Mouse (Mus musculus) stomach, embryonic 15.5 days (tissue): ENCODE measurements around the gene Krtap11-1. TPM values are rescaled to one million over a fixed set of nuclear protein-coding genes. Genes with fewer than 3 reads are reported as not detected.

Source experiments
- ATAC-seq: fragments of 200-750 bp; cut with Nextera tagmentation; 2 replicates; pipeline ENCODE4 v1.8.0; 2017; ENCODE audit warnings: low read depth, moderate number of reproducible peaks, moderate TSS enrichment; ENCODE audit not compliant: insufficient read depth, low FRiP score
- H3K27ac ChIP-seq: fragments of 300-500 bp; sonication (generic); 2 replicates; pipeline ENCODE4 v1.5.1; 2015; ENCODE audit warnings: mild to moderate bottlenecking, inconsistent platforms
- H3K27me3 ChIP-seq: fragments of 300-500 bp; sonication (generic); replicated peaks from 2 replicates; pipeline ENCODE4 v1.6.1; 2015; ENCODE audit warnings: inconsistent platforms
- H3K36me3 ChIP-seq: fragments of 300-500 bp; sonication (generic); 2 replicates; pipeline ENCODE4 v1.6.1; 2015; ENCODE audit warnings: inconsistent platforms
- H3K4me1 ChIP-seq: fragments of 300-500 bp; sonication (generic); 2 replicates; pipeline ENCODE4 v1.6.1; 2015; ENCODE audit warnings: inconsistent platforms
- H3K4me2 ChIP-seq: fragments of 300-500 bp; sonication (generic); 2 replicates; pipeline ENCODE4 v1.6.1; 2015; ENCODE audit warnings: mild to moderate bottlenecking, inconsistent platforms
- H3K4me3 ChIP-seq: fragments of 300-500 bp; sonication (generic); replicated peaks from 2 replicates; pipeline ENCODE4 v1.5.1; 2015; ENCODE audit warnings: inconsistent platforms
- H3K9ac ChIP-seq: fragments of 300-500 bp; sonication (generic); 2 replicates; pipeline ENCODE4 v1.6.1; 2015; ENCODE audit warnings: inconsistent platforms
- H3K9me3 ChIP-seq: fragments of 300-500 bp; sonication (generic); 2 replicates; pipeline ENCODE4 v1.6.1; 2016; ENCODE audit warnings: inconsistent platforms
- WGBS: fragments of 180-500 bp; shearing (Covaris S2); methylation state at CpG from one replicate; pipeline ENCODE4 v1.1.7; 2015; 5-methylcytosine and 5-hydroxymethylcytosine counted together
- polyA plus RNA-seq: library from polyadenylated mRNA; unstranded; fragments of >200 nt; fragmentation: Nextera tagmentation; extraction: Ambion mirVana; gene quantifications from 2 replicates; pipeline ENCODE4 v1.2.1, GENCODE M21; 2015

Krtap11-1 gene
- polyA plus RNA-seq, 1 experiment from 2014 or later, result not detected

GRCm38 (mm10) chr16:89568141-89568540 is 2.8 kb downstream of the Krtap11-1 start:
- WGBS, result 67% methylated on average over 7 of the region's 7 CpGs
- Histone ChIP-seq H3K4me3 (no peak overlapping the region), H3K4me1 (no peaks in the 10 kb centered on the region), H3K36me3 (no peaks in the 10 kb centered on the region), H3K27me3 (no peaks in the 10 kb centered on the region), H3K27ac (no peak overlapping the region), H3K9ac (no peak overlapping the region), H3K4me2 (no peak overlapping the region), H3K9me3 (no peaks in the 10 kb centered on the region)
- no peak for ATAC-seq

- Histone ChIP-seq H3K27me3 (no peaks in the 10 kb centered on the region), H3K9me3 (no peaks in the 10 kb centered on the region), H3K4me3 (no peak overlapping the region), H3K4me1 (no peaks in the 10 kb centered on the region), H3K27ac (no peak overlapping the region), H3K36me3 (no peaks in the 10 kb centered on the region), H3K9ac (no peak overlapping the region), H3K4me2 (no peak overlapping the region)
- no peak for ATAC-seq
Measured at GRCm38 (mm10) chr16:89550298-89550697, 20.7 kb downstream of the Krtap11-1 start.

- Histone ChIP-seq H3K27me3 (no peaks in the 10 kb centered on the region), H3K4me2 (no peak overlapping the region), H3K4me1 (no peaks in the 10 kb centered on the region), H3K9me3 (no peaks in the 10 kb centered on the region), H3K27ac (no peak overlapping the region), H3K36me3 (no peaks in the 10 kb centered on the region), H3K4me3 (no peak overlapping the region), H3K9ac (no peak overlapping the region)
- ATAC-seq, result no peak
- WGBS, result 81% methylated on average over 5 of the region's 5 CpGs
Measured at GRCm38 (mm10) chr16:89538031-89538484, 32.9 kb downstream of the Krtap11-1 start.

GRCm38 (mm10) chr16:89537349-89537748 is 33.6 kb downstream of the Krtap11-1 start:
- H3K27me3 ChIP-seq, result no peaks in the 10 kb centered on the region
- H3K4me2 ChIP-seq, result no peak overlapping the region
- no peak overlapping the region for H3K4me3 ChIP-seq
- no peak overlapping the region for H3K9ac ChIP-seq
- no peaks in the 10 kb centered on the region for H3K9me3 ChIP-seq
- H3K4me1 ChIP-seq, result no peaks in the 10 kb centered on the region
- 87% methylated on average over 6 of the region's 6 CpGs for WGBS
- ATAC-seq, result no peak
- no peak overlapping the region for H3K27ac ChIP-seq
- H3K36me3 ChIP-seq, result no peaks in the 10 kb centered on the region

- ATAC-seq, result no peak
- no peaks in the 10 kb centered on the region for H3K27me3 ChIP-seq
- H3K4me1 ChIP-seq, result no peaks in the 10 kb centered on the region
- H3K9ac ChIP-seq, result no peak overlapping the region
- H3K4me2 ChIP-seq, result no peak overlapping the region
- 44% methylated on average over 7 of the region's 7 CpGs for WGBS
- no peaks in the 10 kb centered on the region for H3K36me3 ChIP-seq
- H3K9me3 ChIP-seq, result no peaks in the 10 kb centered on the region
- no peak overlapping the region for H3K27ac ChIP-seq
- H3K4me3 ChIP-seq, result no peak overlapping the region
Measured at GRCm38 (mm10) chr16:89530547-89530946, 40.4 kb downstream of the Krtap11-1 start.

- Histone ChIP-seq H3K36me3 (no peaks in the 10 kb centered on the region), H3K9me3 (no peaks in the 10 kb centered on the region), H3K9ac (no peak overlapping the region), H3K4me3 (no peak overlapping the region), H3K4me1 (no peaks in the 10 kb centered on the region), H3K27me3 (no peaks in the 10 kb centered on the region), H3K4me2 (no peak overlapping the region), H3K27ac (no peak overlapping the region)
- ATAC-seq, result no peak
- WGBS, result 44% methylated on average over 7 of the region's 7 CpGs
Measured at GRCm38 (mm10) chr16:89529846-89530245, 41.1 kb downstream of the Krtap11-1 start.

- Histone ChIP-seq H3K9me3 (no peaks in the 10 kb centered on the region), H3K4me3 (no peak overlapping the region), H3K27ac (no peak overlapping the region), H3K4me1 (no peaks in the 10 kb centered on the region), H3K4me2 (no peak overlapping the region), H3K9ac (no peak overlapping the region), H3K36me3 (no peaks in the 10 kb centered on the region), H3K27me3 (no peaks in the 10 kb centered on the region)
- no peak for ATAC-seq
- 85% methylated on average over 3 of the region's 3 CpGs for WGBS
Measured at GRCm38 (mm10) chr16:89528380-89528779, 42.6 kb downstream of the Krtap11-1 start.

- no peak for ATAC-seq
- 91% methylated on average over 4 of the region's 4 CpGs for WGBS
- Histone ChIP-seq H3K27me3 (no peaks in the 10 kb centered on the region), H3K36me3 (no peaks in the 10 kb centered on the region), H3K4me3 (no peak overlapping the region), H3K4me2 (no peak overlapping the region), H3K4me1 (no peaks in the 10 kb centered on the region), H3K9ac (no peak overlapping the region), H3K27ac (no peak overlapping the region), H3K9me3 (no peaks in the 10 kb centered on the region)
Measured at GRCm38 (mm10) chr16:89520996-89521395, 50.0 kb downstream of the Krtap11-1 start.

GRCm38 (mm10) chr16:89520555-89520954 is 50.4 kb downstream of the Krtap11-1 start:
- Histone ChIP-seq H3K36me3 (no peaks in the 10 kb centered on the region), H3K4me1 (no peaks in the 10 kb centered on the region), H3K4me3 (no peak overlapping the region), H3K4me2 (no peak overlapping the region), H3K9ac (no peak overlapping the region), H3K27me3 (no peaks in the 10 kb centered on the region), H3K27ac (no peak overlapping the region), H3K9me3 (no peaks in the 10 kb centered on the region)
- WGBS, result 81% methylated on average over 2 of the region's 2 CpGs
- ATAC-seq, result no peak

Other genes starting within 250 kb of the Krtap11-1 start
- not detected in 2 replicates for gene Krtap21-1, start 167.3 kb downstream of the Krtap11-1 start, polyA plus RNA-seq
- gene Krtap6-2, start 151.1 kb downstream of the Krtap11-1 start, polyA plus RNA-seq, result not detected in 2 replicates
- gene Krtap8-1, start 83.2 kb downstream of the Krtap11-1 start, polyA plus RNA-seq, result not detected in 2 replicates
- not detected in 2 replicates for gene Krtap7-1, start 62.9 kb downstream of the Krtap11-1 start, polyA plus RNA-seq